Mouse (Mus musculus): ENCODE measurements around the gene Ntrk3. TPM values are rescaled to one million over a fixed set of nuclear protein-coding genes. Genes with fewer than 3 reads are reported as not detected.

Gene Ntrk3
- polyA plus RNA-seq, 1 experiment from 2014 or later: 3.0 TPM

DNA sequence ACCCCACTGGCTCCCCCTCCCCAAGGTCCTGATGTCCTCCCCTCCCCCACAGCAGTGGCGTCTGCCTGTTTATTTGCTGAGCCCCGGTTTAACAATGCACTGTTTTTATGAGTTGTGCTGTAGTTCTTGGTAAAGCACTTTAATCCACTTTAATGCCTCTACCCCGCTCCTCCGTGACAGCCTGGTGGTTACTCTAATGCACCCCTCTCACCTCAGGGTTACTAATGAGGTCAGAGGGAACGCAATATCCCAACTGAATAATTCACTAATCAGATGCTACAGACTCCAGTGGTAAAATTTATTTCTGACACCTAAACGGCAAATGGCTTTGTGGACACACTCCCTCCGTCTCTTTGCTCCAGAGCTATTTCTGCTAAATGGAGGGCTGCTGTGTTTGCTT lies 133.9 kb downstream of the Ntrk3 start:
- no peak overlapping the region for H3K27ac ChIP-seq
- H3K9ac ChIP-seq: no peak overlapping the region
- no peak overlapping the region for H3K4me2 ChIP-seq
- no peaks in the 10 kb centered on the region for H3K4me1 ChIP-seq
- ATAC-seq (ENCODE audit: insufficient read depth, low FRiP score, low read depth): no peak
- H3K4me3 ChIP-seq (replicated peaks): no peak overlapping the region
- 0 out of 2 replicates have a peak, but pooled peaks cover 1% of the 10 kb centered on the region for H3K27me3 ChIP-seq (replicated peaks)
- H3K9me3 ChIP-seq: no peaks in the 10 kb centered on the region
- no peaks in the 10 kb centered on the region for H3K36me3 ChIP-seq
- 11% methylated on average over 7 of the region's 7 CpGs for WGBS

DNA sequence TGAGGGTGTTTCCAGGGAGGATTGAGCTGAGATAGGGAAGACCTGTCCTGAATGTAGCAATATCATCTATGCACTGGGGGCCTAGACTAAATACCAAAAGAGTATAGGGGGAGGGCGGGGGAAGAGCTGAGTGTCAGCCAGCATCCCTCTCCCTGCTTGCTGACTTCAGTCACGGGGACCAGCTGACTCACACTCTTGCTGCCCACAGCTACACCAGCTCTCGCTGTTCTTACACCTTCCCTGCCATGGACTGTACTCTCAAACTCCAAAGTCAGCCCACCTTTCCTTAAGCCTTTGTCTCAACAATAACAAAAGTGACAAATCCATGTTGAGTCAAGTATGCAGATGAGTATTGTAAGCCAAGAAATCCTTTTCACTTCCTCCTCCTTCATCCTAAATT lies 136.0 kb downstream of the Ntrk3 start:
- Histone ChIP-seq H3K36me3 (no peaks in the 10 kb centered on the region), H3K4me2 (no peak overlapping the region), H3K9ac (no peak overlapping the region), H3K9me3 (no peaks in the 10 kb centered on the region), H3K4me3 (replicated peaks) (no peak overlapping the region), H3K4me1 (no peaks in the 10 kb centered on the region), H3K27me3 (replicated peaks) (0 out of 2 replicates have a peak, but pooled peaks cover 10% of the 10 kb centered on the region), H3K27ac (no peak overlapping the region)
- 76% methylated on average over 3 of the region's 3 CpGs for WGBS
- ATAC-seq (ENCODE audit: insufficient read depth, low FRiP score, low read depth): no peak

DNA sequence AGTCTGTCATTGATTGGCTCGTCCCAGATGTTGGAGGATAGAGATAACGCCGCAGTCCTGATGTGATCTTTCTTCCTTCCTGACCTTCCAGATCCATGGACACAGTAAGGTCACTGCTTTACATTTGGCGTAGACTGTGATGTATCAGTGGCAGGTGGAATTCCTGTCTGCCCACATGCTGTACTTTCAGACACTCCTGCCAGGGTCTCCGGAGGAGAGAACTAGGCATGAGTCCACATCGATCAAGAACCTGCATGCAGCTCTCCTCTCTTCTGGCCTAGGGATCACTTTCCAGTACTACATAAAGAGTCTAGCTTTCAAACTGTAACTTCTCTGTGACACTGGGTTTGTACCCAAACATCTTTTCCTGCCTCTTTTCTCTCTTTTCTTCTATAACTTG lies 136.9 kb downstream of the Ntrk3 start:
- Histone ChIP-seq H3K9ac (no peak overlapping the region), H3K9me3 (no peaks in the 10 kb centered on the region), H3K27ac (no peak overlapping the region), H3K27me3 (replicated peaks) (0 out of 2 replicates have a peak, but pooled peaks cover 10% of the 10 kb centered on the region), H3K36me3 (no peaks in the 10 kb centered on the region), H3K4me1 (no peaks in the 10 kb centered on the region), H3K4me3 (replicated peaks) (no peak overlapping the region), H3K4me2 (no peak overlapping the region)
- 86% methylated on average over 6 of the region's 6 CpGs for WGBS
- ATAC-seq (ENCODE audit: insufficient read depth, low FRiP score, low read depth): no peak

DNA sequence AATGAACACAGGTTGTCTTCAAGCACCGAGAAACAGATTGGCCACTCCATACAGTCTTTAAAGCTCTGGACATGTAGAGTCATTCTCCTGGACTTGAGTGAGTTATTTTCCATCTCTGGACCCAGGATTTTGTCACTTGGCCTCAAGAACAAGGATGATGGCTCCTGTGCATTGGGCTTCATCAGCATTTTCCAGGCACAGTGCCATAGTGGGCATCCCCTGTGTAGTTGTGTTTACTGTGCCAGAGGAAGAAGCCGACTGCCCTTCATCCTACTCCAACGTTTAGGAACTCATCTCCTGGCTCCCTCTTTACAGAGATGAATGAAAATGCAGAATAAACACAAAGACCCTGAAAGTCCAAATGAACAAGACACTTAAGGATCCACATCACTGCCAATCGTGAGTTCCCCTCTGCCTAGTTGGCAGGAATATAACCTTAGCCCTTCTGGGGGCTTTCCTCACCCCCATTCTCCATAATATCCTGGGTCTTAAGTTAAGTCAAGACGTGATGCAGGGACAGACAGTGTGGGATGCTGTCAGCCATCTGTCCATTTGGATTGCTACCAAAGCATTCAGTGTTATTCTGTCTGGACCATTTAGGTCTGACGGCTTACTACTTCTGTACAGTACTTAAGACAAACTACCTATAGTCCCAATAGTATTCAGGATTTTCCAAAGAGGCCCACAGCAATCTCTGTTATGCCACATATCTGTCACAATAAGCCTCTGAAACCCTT lies 137.7 kb downstream of the Ntrk3 start:
- Histone ChIP-seq H3K27ac (no peak overlapping the region), H3K4me2 (no peak overlapping the region), H3K9ac (no peak overlapping the region), H3K27me3 (replicated peaks) (0 out of 2 replicates have a peak, but pooled peaks cover 10% of the 10 kb centered on the region), H3K4me1 (no peaks in the 10 kb centered on the region), H3K9me3 (no peaks in the 10 kb centered on the region), H3K4me3 (replicated peaks) (no peak overlapping the region), H3K36me3 (no peaks in the 10 kb centered on the region)
- no peak for ATAC-seq (ENCODE audit: insufficient read depth, low FRiP score, low read depth)
- 70% methylated on average over 6 of the region's 6 CpGs for WGBS

DNA sequence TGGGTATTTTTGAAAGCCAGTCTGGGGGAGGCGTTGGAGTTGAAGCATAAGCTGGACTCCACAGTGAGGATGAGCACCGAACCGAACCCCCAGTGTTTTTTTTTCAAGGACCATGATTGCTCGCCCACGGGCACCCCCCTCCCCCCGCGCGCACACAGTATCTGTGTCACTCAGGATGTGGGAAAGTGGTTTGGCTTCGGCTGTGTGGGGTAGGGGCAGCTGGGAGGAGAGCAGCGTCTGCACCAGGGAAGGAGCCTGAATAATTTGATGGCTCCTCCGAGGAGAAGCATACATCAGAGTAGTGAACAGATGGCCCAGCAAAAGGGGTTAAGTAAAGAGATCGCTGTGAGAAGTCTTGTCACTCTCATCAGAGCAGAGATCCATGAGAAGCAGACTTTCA lies 139.7 kb downstream of the Ntrk3 start:
- H3K4me1 ChIP-seq: no peaks in the 10 kb centered on the region
- no peak overlapping the region for H3K4me2 ChIP-seq
- H3K27me3 ChIP-seq (replicated peaks): 0 out of 2 replicates have a peak, but pooled peaks cover 10% of the 10 kb centered on the region
- ATAC-seq (ENCODE audit: insufficient read depth, low FRiP score, low read depth): no peak
- H3K9me3 ChIP-seq: no peaks in the 10 kb centered on the region
- no peak overlapping the region for H3K4me3 ChIP-seq (replicated peaks)
- H3K27ac ChIP-seq: no peak overlapping the region
- no peak overlapping the region for H3K9ac ChIP-seq
- no peaks in the 10 kb centered on the region for H3K36me3 ChIP-seq
- WGBS: 30% methylated on average over 12 of the region's 12 CpGs

DNA sequence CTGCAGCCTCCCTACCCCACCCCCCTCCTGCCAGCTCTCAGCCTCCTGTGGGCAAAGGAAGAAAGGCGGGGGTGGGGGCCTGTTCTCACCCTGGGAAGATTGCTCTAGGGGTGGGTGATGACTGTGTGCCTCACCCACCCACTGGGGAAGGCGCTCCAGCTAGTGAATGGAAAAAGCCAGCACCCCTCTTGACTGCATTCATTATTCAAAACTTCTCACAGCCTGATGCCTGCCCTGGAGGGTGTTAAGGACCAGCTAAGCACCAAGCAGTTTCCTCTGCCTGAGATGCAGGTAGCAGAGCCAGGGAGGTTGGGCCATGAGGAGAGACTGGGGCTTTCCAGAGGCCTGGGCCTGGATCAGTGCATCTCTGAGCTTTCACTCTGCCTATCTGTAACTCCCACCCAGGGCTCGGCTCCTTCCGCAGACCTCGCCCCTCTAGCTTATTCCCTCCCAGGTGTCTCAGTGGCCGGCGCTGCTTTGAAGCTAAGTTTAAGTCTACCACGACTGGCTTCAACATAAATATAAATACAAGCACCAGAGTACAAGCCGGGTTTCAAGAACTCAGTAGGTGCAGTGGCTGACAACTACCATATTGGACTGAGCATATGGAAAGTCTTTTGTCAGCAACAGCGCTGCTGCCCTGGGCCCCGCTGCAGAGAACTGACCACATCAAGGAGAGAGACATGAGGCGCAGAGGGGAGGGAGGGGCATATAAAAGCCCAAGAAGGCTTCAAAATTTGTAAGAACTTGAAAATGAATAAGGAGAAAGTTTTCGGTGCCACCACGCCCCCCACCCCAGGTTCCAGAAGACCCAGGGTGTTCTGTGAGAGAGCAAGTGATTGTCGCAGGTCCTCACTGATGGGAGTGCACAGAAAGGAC lies 140.3 kb downstream of the Ntrk3 start:
- no peak overlapping the region for H3K9ac ChIP-seq
- no peak overlapping the region for H3K4me3 ChIP-seq (replicated peaks)
- 0 out of 2 replicates have a peak, but pooled peaks cover 10% of the 10 kb centered on the region for H3K27me3 ChIP-seq (replicated peaks)
- no peak overlapping the region for H3K4me2 ChIP-seq
- ATAC-seq (ENCODE audit: insufficient read depth, low FRiP score, low read depth): no peak
- no peaks in the 10 kb centered on the region for H3K9me3 ChIP-seq
- no peak overlapping the region for H3K27ac ChIP-seq
- no peaks in the 10 kb centered on the region for H3K36me3 ChIP-seq
- no peaks in the 10 kb centered on the region for H3K4me1 ChIP-seq
- WGBS: 28% methylated on average over 15 of the region's 15 CpGs

DNA sequence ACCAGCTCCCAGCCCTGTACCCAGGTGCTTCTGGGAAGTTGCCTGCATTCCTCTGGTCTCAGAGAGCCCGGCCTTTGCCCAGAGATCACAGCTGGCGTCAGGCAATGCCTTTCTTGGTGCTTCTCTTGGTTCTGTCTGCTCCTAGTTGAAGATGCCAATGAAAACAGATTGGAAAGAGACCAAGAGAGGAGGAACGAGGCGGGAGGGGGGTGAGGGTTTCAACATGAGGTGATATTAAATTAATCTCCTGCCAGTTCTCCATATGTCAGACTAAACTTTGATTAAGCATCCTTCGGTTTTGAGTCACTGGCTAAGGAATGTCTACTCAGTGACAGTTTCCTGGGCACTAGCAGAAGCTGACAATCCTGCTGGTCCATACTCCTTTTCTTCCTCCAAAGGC lies 141.3 kb downstream of the Ntrk3 start:
- no peak for ATAC-seq (ENCODE audit: insufficient read depth, low FRiP score, low read depth)
- H3K4me1 ChIP-seq: no peaks in the 10 kb centered on the region
- no peak overlapping the region for H3K4me3 ChIP-seq (replicated peaks)
- no peak overlapping the region for H3K4me2 ChIP-seq
- H3K9me3 ChIP-seq: no peaks in the 10 kb centered on the region
- H3K36me3 ChIP-seq: no peaks in the 10 kb centered on the region
- no peak overlapping the region for H3K9ac ChIP-seq
- WGBS: 66% methylated on average over 5 of the region's 5 CpGs
- no peak overlapping the region for H3K27ac ChIP-seq
- H3K27me3 ChIP-seq (replicated peaks): 0 out of 2 replicates have a peak, but pooled peaks cover 10% of the 10 kb centered on the region

DNA sequence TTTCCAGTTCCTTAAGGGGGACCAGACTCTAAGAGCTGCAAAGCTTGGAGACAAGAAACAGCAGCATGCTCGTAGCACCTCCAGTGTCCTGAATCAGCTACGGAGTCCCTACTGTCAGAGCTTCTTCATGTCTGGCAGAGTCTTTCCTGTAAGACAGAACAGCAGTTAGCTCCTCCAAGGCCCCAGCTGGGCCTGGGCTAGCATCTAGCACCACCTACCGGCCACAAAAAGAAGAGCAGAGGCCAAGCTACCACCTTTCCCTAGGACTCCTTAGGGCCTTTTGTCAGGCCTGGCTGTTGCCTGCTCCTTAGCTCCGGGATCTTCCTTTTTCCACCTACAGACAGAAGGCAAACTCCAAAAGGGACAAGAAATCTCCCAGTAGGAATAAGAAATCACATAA lies 141.9 kb downstream of the Ntrk3 start:
- peak; percentile 72; the same call in 1 of the 2 replicates for ATAC-seq (ENCODE audit: insufficient read depth, low FRiP score, low read depth)
- WGBS: 4% methylated on average over 4 of the region's 4 CpGs
- H3K27me3 ChIP-seq (replicated peaks): 0 out of 2 replicates have a peak, but pooled peaks cover 10% of the 10 kb centered on the region

DNA sequence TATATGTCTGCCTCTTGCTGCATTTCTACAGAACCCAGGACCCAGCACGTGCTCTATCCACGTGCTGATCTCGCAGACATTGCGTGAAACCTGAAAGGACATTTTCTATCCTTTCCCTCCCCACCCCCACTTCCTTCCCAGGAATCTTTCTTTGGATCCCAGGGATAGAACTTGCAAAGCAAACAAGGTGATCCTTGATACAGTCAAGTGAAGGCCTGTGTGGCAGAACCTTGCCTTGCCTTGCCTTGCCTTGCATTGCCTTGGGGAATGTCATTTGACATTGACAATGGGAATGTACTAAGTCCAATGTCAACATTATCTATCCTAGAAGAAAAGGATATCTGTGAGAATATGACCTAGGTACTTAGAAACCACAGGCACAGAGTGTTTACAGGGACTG lies 144.9 kb downstream of the Ntrk3 start:
- Histone ChIP-seq H3K27ac (no peak overlapping the region), H3K4me2 (no peak overlapping the region), H3K27me3 (replicated peaks) (0 out of 2 replicates have a peak, but pooled peaks cover 5% of the 10 kb centered on the region), H3K36me3 (no peaks in the 10 kb centered on the region), H3K9me3 (no peaks in the 10 kb centered on the region), H3K4me1 (no peaks in the 10 kb centered on the region), H3K9ac (no peak overlapping the region), H3K4me3 (replicated peaks) (no peak overlapping the region)
- no peak for ATAC-seq (ENCODE audit: insufficient read depth, low FRiP score, low read depth)
- WGBS: 75% methylated on average over 4 of the region's 4 CpGs

More for the DNA sequence above, 141.9 kb downstream of the Ntrk3 start:
- no peaks in the 10 kb centered on the region for H3K9me3 ChIP-seq
- H3K4me2 ChIP-seq: no peak overlapping the region
- H3K36me3 ChIP-seq: no peaks in the 10 kb centered on the region
- H3K4me1 ChIP-seq: no peaks in the 10 kb centered on the region
- H3K27ac ChIP-seq: no peak overlapping the region
- no peak overlapping the region for H3K4me3 ChIP-seq (replicated peaks)
- H3K9ac ChIP-seq: no peak overlapping the region

DNA sequence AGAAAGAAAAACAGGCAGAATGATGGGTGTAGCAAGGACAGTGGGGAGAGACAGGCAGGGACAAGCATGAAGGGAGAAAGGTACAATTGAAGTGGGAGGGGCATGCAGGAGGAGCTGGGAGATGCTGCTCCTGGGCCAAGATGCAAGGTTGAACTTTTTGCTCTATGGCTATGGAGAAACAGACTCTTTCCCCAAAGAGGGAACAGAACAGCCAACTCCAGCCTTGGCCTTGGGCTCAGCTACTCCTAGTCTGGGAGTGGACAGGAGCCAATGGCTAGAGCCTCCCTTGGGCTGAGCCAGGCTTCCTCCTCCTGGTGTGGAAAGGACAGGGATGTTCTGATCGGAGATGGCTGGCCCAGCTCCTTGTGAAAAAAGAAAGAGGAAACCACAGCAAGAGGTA lies 145.6 kb downstream of the Ntrk3 start:
- Histone ChIP-seq H3K36me3 (no peaks in the 10 kb centered on the region), H3K27me3 (replicated peaks) (0 out of 2 replicates have a peak, but pooled peaks cover 2% of the 10 kb centered on the region), H3K4me1 (no peaks in the 10 kb centered on the region), H3K9ac (no peak overlapping the region), H3K4me2 (no peak overlapping the region), H3K4me3 (replicated peaks) (no peak overlapping the region), H3K27ac (no peak overlapping the region), H3K9me3 (no peaks in the 10 kb centered on the region)
- ATAC-seq (ENCODE audit: insufficient read depth, low FRiP score, low read depth): no peak
- WGBS: 81% methylated on average over 1 of the region's 1 CpGs

DNA sequence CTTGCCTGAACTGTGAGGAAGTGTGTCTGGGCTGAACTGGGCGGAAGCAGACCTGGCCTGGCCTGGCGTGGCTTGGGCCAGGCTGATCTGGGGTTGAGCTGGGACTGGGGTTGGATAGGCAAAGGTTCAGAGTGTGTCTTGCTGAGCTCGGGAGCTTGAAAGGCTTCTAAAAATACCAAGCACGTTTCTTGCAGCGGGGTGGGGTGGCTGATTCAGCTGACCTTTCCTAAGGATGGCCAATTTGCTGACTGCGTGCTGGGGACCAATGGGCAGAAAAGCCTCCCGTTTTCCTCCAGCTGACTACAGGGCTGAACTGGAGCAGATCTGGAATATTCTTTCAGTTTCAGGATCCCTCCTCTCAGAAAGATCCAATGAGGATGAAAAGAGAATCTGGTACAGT lies 148.0 kb downstream of the Ntrk3 start:
- H3K4me2 ChIP-seq: no peak overlapping the region
- peaks cover 8% of the 10 kb centered on the region; the same call in 1 of the 2 replicates for H3K27me3 ChIP-seq (replicated peaks)
- H3K27ac ChIP-seq: no peak overlapping the region
- 68% methylated on average over 7 of the region's 7 CpGs for whole genome bisulfite sequencing
- ATAC-seq (ENCODE audit: insufficient read depth, low FRiP score, low read depth): no peak
- no peak overlapping the region for H3K4me3 ChIP-seq (replicated peaks)
- H3K9ac ChIP-seq: no peak overlapping the region
- H3K9me3 ChIP-seq: no peaks in the 10 kb centered on the region
- H3K4me1 ChIP-seq: no peaks in the 10 kb centered on the region
- no peaks in the 10 kb centered on the region for H3K36me3 ChIP-seq

DNA sequence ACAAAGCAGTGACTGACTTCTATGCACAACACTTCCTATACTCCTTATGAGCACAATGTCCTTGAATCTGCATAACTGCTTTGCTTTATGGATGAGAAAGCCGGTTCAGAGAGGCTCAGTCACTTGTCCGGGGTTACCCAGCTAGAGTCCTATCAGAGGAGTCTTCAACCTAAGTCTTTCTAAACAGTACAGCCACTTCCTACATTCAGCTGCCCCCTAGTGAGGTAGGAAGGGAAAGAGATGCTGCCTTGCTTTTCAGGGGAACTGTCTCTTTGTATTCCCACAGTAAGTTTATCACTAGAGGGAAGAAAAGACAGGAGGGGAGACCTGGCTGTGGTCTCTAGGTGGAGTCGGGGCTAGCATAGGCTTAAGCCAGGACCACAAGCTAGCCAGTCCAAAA lies 151.0 kb downstream of the Ntrk3 start:
- ATAC-seq (ENCODE audit: insufficient read depth, low FRiP score, low read depth): no peak
- no peak overlapping the region for H3K4me2 ChIP-seq
- H3K27me3 ChIP-seq (replicated peaks): peaks cover 32% of the 10 kb centered on the region
- no peak overlapping the region for H3K9ac ChIP-seq
- no peak overlapping the region for H3K4me3 ChIP-seq (replicated peaks)
- no peaks in the 10 kb centered on the region for H3K4me1 ChIP-seq
- no peaks in the 10 kb centered on the region for H3K36me3 ChIP-seq
- 26% methylated on average over 3 of the region's 3 CpGs for WGBS
- H3K27ac ChIP-seq: no peak overlapping the region
- H3K9me3 ChIP-seq: no peaks in the 10 kb centered on the region
